Mouse (Mus musculus) thymus, adult 2 months (tissue): Measurements from ENCODE around the gene Clstn3. TPM values are rescaled to one million over a fixed set of nuclear protein-coding genes. Genes with fewer than 3 reads are reported as not detected.
A peak's percentile ranks its signal among the peaks of the same experiment; 100 is the strongest.

ENCODE experiments used
- DNase-seq: peaks from one replicate; pipeline ENCODE4 v3.0.0; 2021
- H3K27ac ChIP-seq: fragments of 200-500 bp; 2 replicates; pipeline ENCODE4 v1.5.1; 2012; ENCODE audit warnings: low read length, control low read depth; ENCODE audit not compliant: control insufficient read depth, insufficient read depth
- H3K27me3 ChIP-seq: fragments of 200-500 bp; 2 replicates; pipeline ENCODE4 v1.6.1; 2012; ENCODE audit warnings: mild to moderate bottlenecking, low read length, moderate library complexity, mixed read lengths; ENCODE audit not compliant: control insufficient read depth, insufficient read depth
- H3K36me3 ChIP-seq: fragments of 200-500 bp; 2 replicates; pipeline ENCODE4 v1.6.1; 2012; ENCODE audit warnings: mild to moderate bottlenecking, low read length, moderate library complexity; ENCODE audit not compliant: control insufficient read depth, insufficient read depth
- H3K4me1 ChIP-seq: fragments of 200-500 bp; replicated peaks from 2 replicates; pipeline ENCODE4 v1.6.1; 2012; ENCODE audit warnings: low read length; ENCODE audit not compliant: control insufficient read depth, insufficient read depth
- H3K4me3 ChIP-seq: fragments of 200-500 bp; 2 replicates; pipeline ENCODE4 v1.5.1; 2012; ENCODE audit warnings: mild to moderate bottlenecking, low read length, control low read depth, moderate library complexity; ENCODE audit not compliant: control insufficient read depth, insufficient read depth
- CTCF ChIP-seq: fragments of 200-500 bp; IDR thresholded peaks from 2 replicates; pipeline ENCODE4 v1.5.1; 2012; ENCODE audit warnings: mild to moderate bottlenecking, control low read depth, low read length, moderate library complexity, borderline replicate concordance; ENCODE audit not compliant: control insufficient read depth, poor library complexity, insufficient read depth; ENCODE audit errors: extremely low read depth
- POLR2A ChIP-seq: fragments of 200-500 bp; IDR thresholded peaks from 2 replicates; pipeline ENCODE4 v1.6.1; 2012; ENCODE audit warnings: mild to moderate bottlenecking, low read length, control low read depth, moderate library complexity; ENCODE audit not compliant: control insufficient read depth, poor library complexity, insufficient read depth; ENCODE audit errors: extremely low read depth
- WGBS: fragments of 180-500 bp; shearing (Covaris S2); methylation state at CpG from one replicate; pipeline ENCODE4 v1.1.7; 2018; 5-methylcytosine and 5-hydroxymethylcytosine counted together
- polyA plus RNA-seq: library from polyadenylated mRNA; depleted of rRNA; stranded (reverse); fragments of >200 nt; gene quantifications from 2 replicates; pipeline ENCODE4 v1.2.3, GENCODE M21; 2012

Clstn3 gene
- polyA plus RNA-seq, 1 experiment = 9.0 TPM

DNA sequence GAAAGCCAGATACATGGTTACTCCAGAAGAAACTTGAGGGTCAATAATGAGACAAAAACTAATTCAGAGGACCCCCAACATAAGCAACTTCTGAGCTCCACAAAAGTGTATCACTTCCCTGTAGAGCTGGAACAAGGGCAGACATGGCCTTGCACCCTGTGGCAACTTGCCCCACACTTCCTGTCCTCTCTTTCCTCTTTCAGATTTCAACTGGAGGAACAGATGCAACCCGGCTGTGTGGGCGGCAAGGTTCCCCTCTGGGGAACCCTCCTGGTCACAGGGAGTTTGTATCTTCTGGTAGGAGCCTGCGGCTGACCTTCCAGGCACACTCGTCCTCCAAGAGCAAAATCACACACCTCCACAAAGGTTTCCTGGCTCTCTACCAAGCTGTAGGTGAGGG is 40.4 kb upstream of the Clstn3 start:
- 16% methylated on average over 4 of the region's 4 CpGs for WGBS
- TF ChIP-seq POLR2A = no peak
- no peak for TF ChIP-seq CTCF
- Histone ChIP-seq H3K4me3 (no peak overlapping the region), H3K27me3 (no peaks in the 10 kb centered on the region), H3K27ac (no peak overlapping the region), H3K4me1 (no peaks in the 10 kb centered on the region), H3K36me3 (no peaks in the 10 kb centered on the region)
- no peak for DNase-seq

GRCm38 (mm10) chr6:124502021-124502420 is 37.4 kb upstream of the Clstn3 start:
- TF ChIP-seq CTCF = no peak
- TF ChIP-seq POLR2A = no peak
- Histone ChIP-seq H3K4me1 (peaks cover 2% of the 10 kb centered on the region; the same call in 1 of the 2 replicates), H3K27ac (no peak overlapping the region), H3K4me3 (no peak overlapping the region), H3K36me3 (no peaks in the 10 kb centered on the region), H3K27me3 (no peaks in the 10 kb centered on the region)
- WGBS = 91% methylated on average over 5 of the region's 5 CpGs
- no peak for DNase-seq

DNA sequence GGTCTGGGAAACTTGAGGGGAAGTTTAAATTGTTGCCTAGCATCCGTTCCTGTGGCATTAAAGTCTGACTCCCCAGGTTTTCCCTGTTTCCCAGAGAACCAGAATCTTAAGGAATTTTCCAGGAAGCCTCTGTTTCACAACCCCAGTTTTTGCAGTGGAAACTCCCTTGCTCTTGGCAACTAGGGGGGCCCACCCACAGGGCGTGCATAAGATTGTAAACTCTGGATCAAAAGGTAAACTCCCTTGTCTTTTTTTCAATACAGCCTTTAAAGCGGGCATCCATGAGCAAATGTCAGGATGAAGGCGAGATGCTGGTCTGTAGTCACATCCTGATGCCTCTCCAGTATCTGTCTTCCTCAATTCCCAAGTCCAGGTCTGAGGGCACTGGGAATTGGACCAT is 36.9 kb upstream of the Clstn3 start:
- TF ChIP-seq POLR2A = no peak
- TF ChIP-seq CTCF = no peak
- WGBS = 91% methylated on average over 4 of the region's 4 CpGs

GRCm38 (mm10) chr6:124499914-124500566 is 35.4 kb upstream of the Clstn3 start:
- no peak for DNase-seq
- Histone ChIP-seq H3K27ac (no peak overlapping the region), H3K4me1 (peaks cover 2% of the 10 kb centered on the region; the same call in 1 of the 2 replicates), H3K36me3 (no peaks in the 10 kb centered on the region), H3K27me3 (no peaks in the 10 kb centered on the region), H3K4me3 (no peak overlapping the region)
- WGBS = 94% methylated on average over 10 of the region's 10 CpGs
- no peak for TF ChIP-seq POLR2A
- TF ChIP-seq CTCF = no peak

More for the DNA sequence above, 36.9 kb upstream of the Clstn3 start:
- Histone ChIP-seq H3K4me1 (peaks cover 2% of the 10 kb centered on the region; the same call in 1 of the 2 replicates), H3K27me3 (no peaks in the 10 kb centered on the region), H3K4me3 (no peak overlapping the region), H3K36me3 (no peaks in the 10 kb centered on the region), H3K27ac (no peak overlapping the region)
- DNase-seq = no peak

GRCm38 (mm10) chr6:124496054-124496453 is 31.5 kb upstream of the Clstn3 start:
- Histone ChIP-seq H3K27me3 (no peaks in the 10 kb centered on the region), H3K27ac (no peak overlapping the region)
- WGBS = 90% methylated on average over 5 of the region's 5 CpGs

DNA sequence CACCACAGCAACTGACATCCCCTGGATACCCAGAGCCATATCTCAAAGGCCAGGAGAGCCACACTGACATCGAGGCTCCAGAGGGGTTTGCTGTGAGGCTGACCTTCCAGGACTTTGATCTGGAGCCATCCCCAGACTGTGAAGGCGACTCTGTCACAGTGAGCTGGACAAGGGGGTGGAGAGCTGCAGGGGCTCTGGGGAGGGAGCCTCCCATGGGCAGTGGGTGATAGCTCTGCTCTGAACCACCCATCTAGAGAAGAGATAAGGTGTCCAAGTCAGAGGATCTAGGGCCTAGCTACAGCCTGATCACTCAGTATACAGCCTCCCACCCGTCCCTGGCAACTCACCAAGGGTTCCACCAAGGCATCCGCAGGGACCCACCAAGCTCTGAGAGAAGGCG is 29.3 kb upstream of the Clstn3 start:
- peaks cover 7% of the 10 kb centered on the region for H3K4me1 ChIP-seq
- no peak overlapping the region for H3K27ac ChIP-seq
- TF ChIP-seq POLR2A (no peak), CTCF (no peak)
- H3K4me3 ChIP-seq = no peak overlapping the region
- no peaks in the 10 kb centered on the region for H3K27me3 ChIP-seq
- 92% methylated on average over 5 of the region's 5 CpGs for WGBS
- H3K36me3 ChIP-seq = no peaks in the 10 kb centered on the region
- no peak for DNase-seq

More at GRCm38 (mm10) chr6:124496054-124496453, 31.5 kb upstream of the Clstn3 start:
- H3K36me3 ChIP-seq = no peaks in the 10 kb centered on the region
- TF ChIP-seq CTCF (no peak), POLR2A (no peak)
- H3K4me1 ChIP-seq = peaks cover 7% of the 10 kb centered on the region
- no peak overlapping the region for H3K4me3 ChIP-seq
- no peak for DNase-seq

GRCm38 (mm10) chr6:124492842-124493561 is 28.4 kb upstream of the Clstn3 start, which contains the start of gene C1rl:
C1rl (plus strand) TSS chr6:124493113.
- peak; percentile 59 for DNase-seq
- WGBS = 36% methylated on average over 4 of the region's 4 CpGs
- Histone ChIP-seq H3K4me3 (no peak within 1 kb of the TSS), H3K4me1 (peaks cover 7% of the 10 kb centered on the region), H3K36me3 (no peaks in the 10 kb centered on the region), H3K27me3 (no peaks in the 10 kb centered on the region), H3K27ac (no peak within 1 kb of the TSS)
- TF ChIP-seq CTCF (peak; percentile 37; the same call in 1 of the 2 replicates), POLR2A (no peak)
